Mouse (Mus musculus) cerebellum, postnatal 25 days (tissue): ENCODE data around the gene Zfp120.
"Not testable (repeated sequence)": the region's sequence is repeated elsewhere in the genome, so short reads cannot be mapped to it uniquely, and the experiment has no call there.

ENCODE experiments used
- DNase-seq, 2 experiments: peaks; one replicate each; pipeline ENCODE4 v3.0.0; 2021; ENCODE audit warnings: mixed read lengths in 2 of 2

Gene Zfp120

GRCm38 (mm10) chr2:150136435-150136897 is at the start of gene Zfp120:
Zfp120 (minus strand) TSS chr2:150136708.
- peak; percentile 84 to 87 for DNase-seq

GRCm38 (mm10) chr2:150181570-150181999 is 45.1 kb upstream of the Zfp120 start, which contains the start of gene Gm14139:
Gm14139 (plus strand) TSS chr2:150181755.
- DNase-seq = not testable (repeated sequence)

GRCm38 (mm10) chr2:150181046-150181445 is 44.5 kb upstream of the Zfp120 start:
- DNase-seq = not testable (repeated sequence)

GRCm38 (mm10) chr2:150179579-150179978 is 43.1 kb upstream of the Zfp120 start, which contains the start of gene Gm10770:
Gm10770 (minus strand) TSS chr2:150179679.
- not testable (repeated sequence) for DNase-seq

GRCm38 (mm10) chr2:150173833-150174232 is 37.3 kb upstream of the Zfp120 start:
- no peak for DNase-seq

- no peak for DNase-seq
Observed at GRCm38 (mm10) chr2:150166703-150167102, 30.2 kb upstream of the Zfp120 start.

- no peak for DNase-seq
Observed at GRCm38 (mm10) chr2:150132773-150133172, 3.7 kb downstream of the Zfp120 start.

GRCm38 (mm10) chr2:150132002-150132401 is 4.5 kb downstream of the Zfp120 start:
- not testable (repeated sequence) for DNase-seq

GRCm38 (mm10) chr2:150111247-150111912 is 25.1 kb downstream of the Zfp120 start:
- no peak for DNase-seq

GRCm38 (mm10) chr2:150099618-150100017 is 36.9 kb downstream of the Zfp120 start:
- DNase-seq = peak in 1 of 2 experiments; percentile 47
